Mouse (Mus musculus): ENCODE data around the gene Krtap26-1.

- TF ChIP-seq POLR2A (IDR thresholded peaks at IDR 0.05; ENCODE audit: control insufficient read depth, extremely low read depth, insufficient read depth, low read length, poor library complexity) (no peak), CTCF (IDR thresholded peaks at IDR 0.05; ENCODE audit: borderline replicate concordance, control insufficient read depth, extremely low read depth, insufficient read depth, low read length, poor library complexity) (no peak)
Observed at GRCm38 (mm10) chr16:88651952-88652351, 4.4 kb upstream of the Krtap26-1 start.

Data from thymus, adult 2 months (tissue).